Mouse (Mus musculus) ovary, postnatal 10 days (tissue): ENCODE data around the gene Qrsl1.

Experiments used
- DNase-seq: peaks from one replicate; pipeline ENCODE4 v3.0.0; 2022; ENCODE audit warnings: low spot score

Qrsl1 gene

GRCm38 (mm10) chr10:43870752-43871151, 30.8 kb downstream of the Qrsl1 start:
- no peak for DNase-seq

- DNase-seq, result no peak
These were observed 45.2 kb downstream of the Qrsl1 start for GRCm38 (mm10) chr10:43856351-43856750.

- DNase-seq, result no peak
These were observed 45.6 kb downstream of the Qrsl1 start for GRCm38 (mm10) chr10:43855916-43856315.

- no peak for DNase-seq
These were observed 49.6 kb downstream of the Qrsl1 start for GRCm38 (mm10) chr10:43851898-43852297.

- no peak for DNase-seq
These were observed 52.1 kb downstream of the Qrsl1 start for GRCm38 (mm10) chr10:43849478-43849877.

- no peak for DNase-seq
These were observed 55.4 kb downstream of the Qrsl1 start for GRCm38 (mm10) chr10:43846141-43846622.

- no peak for DNase-seq
These were observed 56.1 kb downstream of the Qrsl1 start for GRCm38 (mm10) chr10:43845442-43845841.

GRCm38 (mm10) chr10:43841441-43841840, 60.1 kb downstream of the Qrsl1 start:
- DNase-seq, result no peak

GRCm38 (mm10) chr10:43832868-43833267, 68.7 kb downstream of the Qrsl1 start:
- DNase-seq, result no peak

GRCm38 (mm10) chr10:43830251-43831018, 71.1 kb downstream of the Qrsl1 start:
- no peak for DNase-seq

- no peak for DNase-seq
These were observed 72.9 kb downstream of the Qrsl1 start for GRCm38 (mm10) chr10:43828686-43829015.

GRCm38 (mm10) chr10:43827958-43828685, 73.4 kb downstream of the Qrsl1 start:
- no peak for DNase-seq

- no peak for DNase-seq
These were observed 74.5 kb downstream of the Qrsl1 start for GRCm38 (mm10) chr10:43826773-43827621.

- DNase-seq, result no peak
These were observed 75.8 kb downstream of the Qrsl1 start for GRCm38 (mm10) chr10:43825696-43826095.

GRCm38 (mm10) chr10:43824713-43825112, 76.8 kb downstream of the Qrsl1 start:
- DNase-seq, result no peak
